Mouse (Mus musculus) naive thymus-derived CD4-positive, alpha-beta T cell, adult 2 months (primary cell): ENCODE measurements around the gene Gm20830.
"Not testable (repeated sequence)": the region's sequence is repeated elsewhere in the genome, so short reads cannot be mapped to it uniquely, and the experiment has no call there.

Source experiments
- DNase-seq: peaks from one replicate; pipeline ENCODE4 v3.0.0-alpha.2; 2011; ENCODE audit warnings: low read depth

Gene Gm20830

DNA sequence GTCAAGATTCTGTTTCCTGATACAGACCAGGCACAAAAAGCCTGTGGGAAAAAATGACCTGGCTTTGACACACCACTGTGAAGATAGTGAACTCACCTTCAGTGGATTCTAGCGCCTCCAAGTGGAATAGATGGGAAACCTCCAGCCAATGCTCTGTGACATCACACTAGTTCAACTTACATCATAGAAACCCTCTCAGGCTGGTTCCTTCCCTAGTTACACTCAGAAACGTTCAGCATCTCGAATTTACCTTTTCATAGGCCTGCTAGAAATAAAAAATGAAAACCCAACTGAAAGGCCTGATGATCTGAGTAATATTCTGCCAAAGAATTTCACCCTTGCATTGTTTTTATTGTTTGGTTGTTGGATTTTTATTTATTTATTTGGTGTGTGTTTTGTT, at the start of gene Gm20830:
Gm20830 (minus strand) TSS at position 101 of the 400 bp plus-strand sequence.
- DNase-seq: not testable (repeated sequence)
